Mouse (Mus musculus) inflammation-experienced regulatory T-cells, adult 6 months (primary cell): ENCODE data around the gene Slc8a3. TPM values are rescaled to one million over a fixed set of nuclear protein-coding genes. Genes with fewer than 3 reads are reported as not detected.

Experiments
- ATAC-seq: one replicate; pipeline ENCODE4 v1.8.0; 2017
- polyA plus RNA-seq, 3 experiments: library from polyadenylated mRNA; unstranded; fragments of 100-300 nt; shearing (Covaris generic); gene quantifications; one replicate each; pipeline ENCODE4 v1.2.1; 2017

Slc8a3 gene
- polyA plus RNA-seq, 3 experiments from 2014 or later = not detected

DNA sequence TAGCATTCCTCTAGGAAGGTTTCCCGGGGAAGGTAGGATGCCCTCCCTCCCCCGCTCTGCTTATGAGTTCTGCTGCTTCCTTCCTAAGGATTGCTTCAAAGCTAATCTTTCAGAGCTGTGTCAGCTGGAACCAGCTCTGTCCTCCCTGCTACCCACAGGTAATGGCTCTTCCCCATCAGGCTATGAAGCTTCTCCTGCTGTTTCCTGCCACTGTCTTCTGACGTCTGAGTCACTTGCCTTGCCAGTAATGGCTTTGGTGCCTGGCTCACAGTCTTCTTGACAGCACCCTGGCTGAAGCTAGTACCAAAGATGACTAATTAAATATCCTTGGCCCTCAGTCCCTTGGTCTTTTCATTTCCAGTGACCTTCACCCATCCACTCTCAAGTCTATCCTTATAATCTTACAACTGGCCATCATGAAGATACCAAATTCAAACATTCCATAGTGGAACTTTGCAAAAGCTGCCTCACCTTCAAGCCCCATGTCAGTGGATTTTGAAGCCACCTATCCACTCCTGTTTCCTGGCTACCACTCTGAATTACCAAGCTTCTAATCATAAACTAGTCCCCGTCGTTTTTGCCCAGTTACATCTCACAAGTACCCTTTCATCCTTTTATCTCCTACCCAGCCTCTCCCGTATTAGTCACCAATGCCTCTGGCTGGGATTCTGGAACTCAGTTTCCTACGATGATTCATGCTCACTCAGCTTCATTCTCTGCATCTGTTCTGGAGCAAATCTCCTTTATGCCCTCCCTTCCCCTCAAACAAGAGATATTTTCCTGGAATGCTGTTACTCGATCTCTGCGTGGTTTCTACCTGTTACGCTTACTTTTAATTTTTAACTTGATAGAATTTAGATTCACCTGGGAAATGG lies 97.3 kb downstream of the Slc8a3 start:
- no peak for ATAC-seq

DNA sequence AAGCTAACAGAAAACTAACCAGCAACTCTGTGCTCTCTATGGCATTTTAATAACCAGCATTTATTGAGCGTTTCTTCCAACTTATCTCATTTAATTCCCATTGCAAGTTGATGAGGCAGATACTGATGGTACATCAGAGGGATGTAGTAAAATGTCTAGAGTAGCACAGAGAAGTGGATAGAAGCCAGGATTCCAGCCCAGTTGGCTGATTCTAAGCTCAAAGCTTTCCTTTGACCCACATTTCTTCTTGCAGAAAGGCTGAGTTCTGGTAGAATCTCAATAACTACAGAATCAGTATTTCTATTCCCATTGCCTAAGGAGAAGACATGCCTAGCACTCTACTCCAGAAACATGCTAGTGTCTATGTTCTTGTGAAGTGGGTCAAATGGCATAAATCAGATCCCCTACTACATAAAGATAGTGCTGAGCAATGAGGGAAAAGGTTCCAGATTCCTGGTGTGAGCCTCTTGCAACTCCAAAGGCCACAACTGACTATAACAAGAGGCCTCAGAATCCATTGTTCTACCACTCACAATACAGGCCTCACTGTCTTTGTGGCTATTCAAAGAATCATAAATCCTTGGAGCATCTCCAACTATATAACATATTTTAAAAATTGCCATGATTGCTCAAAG lies 99.1 kb downstream of the Slc8a3 start:
- ATAC-seq = no peak

DNA sequence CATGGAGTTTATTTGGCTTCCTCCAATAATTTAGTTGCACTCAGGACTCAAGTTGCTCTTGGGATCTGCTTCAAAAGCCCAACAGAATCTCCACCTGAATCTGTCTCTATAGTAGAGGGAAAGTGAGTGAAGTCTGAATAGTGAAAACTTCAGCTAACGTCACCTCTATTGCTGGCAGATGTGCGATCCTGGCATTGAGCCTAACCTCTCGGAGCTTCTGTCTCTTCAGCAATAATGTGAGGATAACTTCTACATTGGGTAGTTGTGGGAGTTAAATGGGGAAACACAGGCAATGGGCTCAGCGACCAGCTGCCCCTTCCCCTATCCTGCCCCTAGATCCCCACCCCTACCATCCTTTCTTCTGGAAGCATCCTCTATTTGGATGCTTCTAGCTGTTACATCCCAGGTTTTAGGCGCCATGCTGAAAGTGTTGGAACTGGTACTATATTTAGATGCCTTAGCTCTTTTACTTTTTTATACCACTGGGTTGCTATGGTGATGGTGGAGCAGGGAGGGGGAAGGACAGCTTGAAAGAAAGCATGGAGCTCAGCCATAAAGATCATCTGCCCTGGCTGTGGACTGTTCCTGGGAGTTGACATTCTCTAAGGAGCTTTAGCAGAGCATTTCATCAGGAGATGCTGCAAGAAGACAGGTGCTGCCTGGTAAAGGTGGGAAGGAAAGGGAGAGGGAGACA lies 105.1 kb downstream of the Slc8a3 start:
- ATAC-seq = no peak

DNA sequence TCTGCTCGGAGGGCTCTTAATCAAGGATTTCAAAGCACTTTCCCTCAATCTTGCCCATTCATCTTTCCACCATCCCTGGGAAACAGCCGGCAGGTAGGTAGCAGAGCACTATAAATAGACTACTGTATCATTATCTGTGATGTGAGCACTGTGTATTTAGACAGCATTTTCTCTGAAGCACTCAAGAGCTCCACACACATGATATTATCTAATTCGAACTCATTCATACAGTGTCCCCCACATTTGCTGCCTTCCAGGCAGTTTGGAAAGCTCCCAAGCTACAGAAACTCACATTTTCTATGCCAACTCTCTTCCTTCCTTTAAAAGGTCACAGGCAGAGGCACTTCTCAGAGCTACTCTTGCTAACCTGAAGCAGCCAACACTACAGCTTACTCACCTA lies 106.4 kb downstream of the Slc8a3 start:
- no peak for ATAC-seq

DNA sequence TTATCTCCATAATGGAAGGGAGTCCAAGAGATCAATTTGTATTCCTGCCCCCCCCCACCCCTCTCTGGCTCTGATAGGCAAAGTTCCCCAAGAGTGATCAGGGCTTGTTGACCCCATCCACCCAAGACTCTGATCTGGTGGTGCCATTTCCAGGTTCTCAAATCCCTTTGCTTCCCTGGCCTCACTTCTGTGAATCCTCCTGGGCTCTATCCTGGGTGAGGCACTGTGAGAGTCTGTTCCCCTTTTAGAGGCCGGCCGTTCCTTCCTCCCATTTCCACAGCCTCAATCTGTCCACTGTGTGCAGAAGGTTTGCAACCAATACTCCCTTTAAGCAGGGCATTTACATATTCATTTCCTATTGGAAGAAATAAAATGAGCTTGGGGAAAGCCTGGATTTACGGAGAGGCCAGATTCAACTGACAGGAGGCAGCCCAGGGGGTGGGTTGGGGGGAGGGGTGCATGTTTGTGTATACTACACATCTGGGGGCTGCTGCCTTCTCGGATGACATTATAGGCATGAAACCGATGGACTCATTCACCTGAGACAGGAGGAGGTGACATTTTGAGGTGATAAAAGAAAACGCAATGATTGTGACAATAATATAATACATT lies 106.9 kb downstream of the Slc8a3 start:
- ATAC-seq = no peak

DNA sequence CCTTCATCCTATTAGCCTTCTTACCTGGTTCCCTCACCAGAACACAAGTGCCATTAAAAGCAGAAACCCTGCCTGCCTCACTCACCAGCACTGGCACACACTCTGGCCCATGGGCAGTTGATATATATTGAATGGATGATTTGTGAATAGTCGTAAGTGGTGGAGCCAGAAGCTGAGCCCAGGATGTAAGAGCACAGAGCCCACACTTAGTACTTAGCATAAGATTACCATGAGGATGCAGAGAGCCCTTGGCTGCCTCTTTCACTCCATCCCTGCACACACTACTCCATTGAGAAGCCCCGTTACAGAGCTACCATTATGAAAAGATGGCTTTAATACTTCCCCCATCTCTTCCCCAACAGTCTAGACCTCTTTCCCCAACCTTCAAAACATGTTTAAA lies 108.1 kb downstream of the Slc8a3 start:
- no peak for ATAC-seq

DNA sequence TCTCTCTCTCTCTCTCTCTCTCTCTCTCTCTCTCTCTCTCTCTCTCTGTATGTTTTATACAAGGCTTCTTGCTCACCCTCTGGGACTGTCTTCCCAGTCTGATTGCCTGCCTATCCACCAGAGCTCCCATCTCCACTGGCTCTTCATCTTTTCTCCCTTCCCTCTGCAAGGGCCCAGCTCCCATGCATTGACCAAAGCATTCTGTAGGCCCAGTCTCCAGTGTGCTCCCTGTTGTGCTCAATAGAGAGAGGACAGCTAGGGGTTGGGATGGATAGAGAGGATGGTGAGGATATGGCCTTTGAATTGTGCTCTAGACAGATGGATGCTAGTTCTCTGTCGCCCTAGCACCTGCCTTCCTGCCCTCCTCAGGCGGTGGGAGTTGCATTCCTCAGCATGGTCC lies 109.7 kb downstream of the Slc8a3 start:
- ATAC-seq = no peak

DNA sequence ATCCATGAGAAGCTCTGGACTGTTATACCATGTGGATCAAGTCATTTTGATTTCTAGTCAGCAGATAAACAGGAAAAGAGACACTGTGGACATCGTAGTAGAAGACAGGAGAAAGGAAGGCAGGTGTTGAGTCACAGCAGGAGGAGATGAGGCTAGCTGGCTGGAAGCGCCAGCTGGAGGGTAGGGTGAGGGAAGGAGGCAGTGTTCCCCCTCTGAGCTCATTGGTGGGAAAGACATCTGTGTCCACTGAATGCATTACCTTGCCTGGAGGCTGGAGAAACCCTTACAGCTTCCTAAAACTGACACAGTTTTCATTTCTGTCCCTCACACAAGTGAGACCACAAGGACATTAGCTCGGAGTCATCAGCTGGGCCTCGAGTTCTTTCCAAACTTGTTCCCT lies 113.6 kb downstream of the Slc8a3 start:
- no peak for ATAC-seq

DNA sequence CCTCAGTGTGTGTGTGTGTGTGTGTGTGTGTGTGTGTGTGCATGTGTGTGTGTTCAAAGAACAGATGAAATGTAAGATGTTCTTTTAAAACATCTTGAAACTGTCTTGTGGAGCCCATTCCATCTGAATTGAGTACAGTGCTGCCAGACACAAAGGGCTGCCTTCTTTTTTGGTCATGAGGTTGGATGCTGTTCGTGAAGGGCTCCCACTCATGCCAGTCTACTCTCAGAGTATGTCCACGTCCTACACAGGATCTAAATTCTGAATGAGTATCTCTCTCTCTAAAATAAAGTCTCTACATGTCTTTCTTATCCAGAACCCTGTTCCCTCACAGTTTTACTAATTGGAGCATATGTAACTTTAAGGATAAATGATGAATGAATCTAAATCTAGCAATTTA lies 124.4 kb downstream of the Slc8a3 start:
- no peak for ATAC-seq

DNA sequence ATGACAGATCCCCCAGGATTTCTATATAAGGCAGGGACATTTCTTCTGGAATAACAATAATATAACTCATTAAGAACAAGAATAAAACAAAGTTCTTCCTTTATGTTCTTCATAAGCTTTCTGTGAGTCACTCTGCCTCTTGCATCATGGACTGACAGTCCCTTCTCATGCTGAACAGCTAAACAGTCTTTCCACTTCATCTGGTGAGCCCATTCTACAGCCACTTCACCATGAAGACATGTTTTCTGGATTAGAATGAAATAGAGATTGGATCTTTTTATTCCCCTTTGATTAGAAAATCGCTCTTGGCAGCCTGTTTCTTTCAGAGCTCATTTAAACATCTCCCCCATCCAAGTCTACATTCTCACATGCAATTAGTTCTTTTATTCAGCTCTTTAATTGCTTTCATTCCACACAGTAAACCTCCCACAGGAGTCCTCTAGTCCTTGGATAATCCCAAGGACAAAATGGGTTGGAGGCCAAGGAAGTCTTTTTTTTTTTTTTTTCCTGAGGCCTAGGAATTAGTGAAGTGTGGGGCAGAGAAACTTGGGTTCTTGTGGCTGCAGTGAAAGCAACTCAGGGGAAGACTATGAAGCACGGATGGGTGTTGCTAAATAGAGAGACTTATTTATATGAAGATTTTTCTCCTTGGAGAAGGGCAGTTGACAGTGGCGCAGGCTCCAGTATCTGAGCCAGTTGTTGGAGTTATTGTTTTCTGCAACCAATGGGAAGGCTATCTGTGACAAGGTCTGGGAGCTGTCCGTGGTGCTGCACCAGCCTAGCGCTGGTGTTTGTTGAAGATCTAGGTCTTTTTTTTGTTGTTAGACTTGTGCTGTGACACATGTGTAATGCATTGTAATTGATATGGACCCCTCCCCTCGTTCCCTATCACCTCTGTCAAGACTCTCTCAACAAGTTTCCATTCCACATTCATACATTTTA lies 127.1 kb downstream of the Slc8a3 start:
- ATAC-seq = no peak

DNA sequence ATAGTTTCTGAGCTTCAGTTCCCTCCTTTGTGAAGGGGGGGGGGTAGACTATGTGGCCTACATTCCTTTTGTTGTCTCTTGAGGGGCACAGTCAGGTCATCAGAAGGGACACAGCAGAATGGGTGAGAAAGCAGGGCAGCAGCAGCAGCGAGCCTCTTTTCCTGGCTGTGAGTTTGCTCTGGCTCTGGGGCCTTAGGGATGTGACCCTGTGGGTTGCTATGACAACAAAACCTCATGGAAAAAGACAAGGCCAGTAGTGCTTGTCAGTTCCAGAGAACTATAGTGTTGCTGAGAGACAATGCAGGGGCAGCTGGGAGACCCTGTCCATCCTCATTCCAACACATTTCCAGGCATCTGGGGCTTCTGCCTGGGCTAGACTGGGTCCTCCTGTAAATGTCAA lies 129.8 kb downstream of the Slc8a3 start:
- ATAC-seq = no peak

DNA sequence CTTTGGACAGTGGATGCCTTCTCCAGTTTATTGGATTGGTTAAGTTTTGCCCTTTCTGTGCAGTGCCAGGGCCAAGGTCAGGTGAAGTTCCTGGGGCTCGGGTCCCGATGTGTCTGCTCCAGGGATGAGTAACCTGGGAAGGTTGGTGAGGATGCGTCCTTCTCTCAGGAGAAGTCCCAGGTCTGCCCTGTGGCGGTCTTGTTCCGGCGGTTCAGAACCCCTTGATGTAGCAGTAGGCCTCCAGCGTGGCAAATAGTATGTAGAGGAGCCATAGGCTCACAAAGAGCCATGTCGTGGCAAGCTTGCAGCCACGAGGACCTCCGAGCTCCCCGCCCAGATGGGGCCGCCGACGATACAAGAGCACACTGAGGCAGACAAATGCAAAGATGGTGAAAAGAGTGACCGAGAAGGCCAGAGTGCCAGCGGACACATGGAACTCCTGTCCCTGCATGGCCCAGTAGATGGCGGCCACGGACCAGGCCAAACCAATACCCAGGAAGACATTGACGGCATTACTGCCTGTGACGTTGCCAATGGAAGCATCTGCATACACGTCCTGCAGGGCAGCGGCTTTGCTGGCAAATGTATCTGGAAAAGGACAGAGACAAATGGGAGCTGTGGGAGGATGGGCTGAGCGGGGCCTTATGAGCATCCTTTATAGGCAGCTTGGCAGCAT lies 133.6 kb downstream of the Slc8a3 start:
- ATAC-seq = no peak

DNA sequence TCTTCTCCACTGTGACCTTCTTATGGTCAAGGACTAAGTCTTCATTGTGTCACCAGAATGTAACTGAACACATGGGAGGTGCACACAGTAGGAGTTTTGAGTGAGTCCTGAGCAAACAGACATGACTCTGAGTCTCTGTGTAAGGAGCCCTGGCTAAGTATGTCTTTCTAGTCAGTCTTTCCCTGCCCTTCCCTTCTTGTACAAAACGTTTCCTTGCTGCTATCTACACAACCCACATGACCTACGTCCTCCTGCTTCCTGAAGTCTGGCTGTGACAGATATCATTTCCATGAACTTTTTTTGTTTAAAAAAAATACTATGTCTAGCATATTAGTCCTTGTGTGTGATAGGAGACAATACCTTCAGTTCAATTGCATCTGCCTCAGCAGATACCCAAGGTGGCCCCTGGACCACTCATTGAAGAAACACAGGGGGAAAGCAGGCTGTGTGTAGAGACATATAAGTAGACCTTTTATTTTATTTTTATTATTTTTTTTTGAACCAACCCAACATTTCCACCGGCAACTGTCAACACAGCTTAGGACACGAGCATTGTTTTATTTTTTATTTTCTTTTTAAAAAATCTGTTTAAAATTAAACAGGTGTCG lies 135.4 kb downstream of the Slc8a3 start:
- no peak for ATAC-seq

DNA sequence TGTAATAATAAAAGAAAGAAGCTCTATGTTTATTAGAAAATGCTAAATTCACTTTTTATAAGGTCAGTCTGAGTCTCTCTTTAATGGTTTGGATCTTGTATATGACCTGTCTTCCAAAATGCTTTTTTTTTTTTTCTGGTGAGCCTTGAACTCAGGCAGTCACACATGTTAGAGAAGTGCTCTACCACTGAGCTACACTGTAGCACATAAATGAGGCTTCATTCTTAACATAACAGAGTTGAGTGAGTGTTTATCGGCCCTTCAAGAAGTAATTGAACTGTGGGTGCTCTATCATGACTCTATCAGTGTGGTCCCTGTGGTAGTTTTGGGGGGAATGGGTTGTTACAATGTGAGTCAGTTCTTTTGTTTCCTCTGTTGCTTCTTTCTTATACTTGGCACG lies 139.0 kb downstream of the Slc8a3 start:
- no peak for ATAC-seq

DNA sequence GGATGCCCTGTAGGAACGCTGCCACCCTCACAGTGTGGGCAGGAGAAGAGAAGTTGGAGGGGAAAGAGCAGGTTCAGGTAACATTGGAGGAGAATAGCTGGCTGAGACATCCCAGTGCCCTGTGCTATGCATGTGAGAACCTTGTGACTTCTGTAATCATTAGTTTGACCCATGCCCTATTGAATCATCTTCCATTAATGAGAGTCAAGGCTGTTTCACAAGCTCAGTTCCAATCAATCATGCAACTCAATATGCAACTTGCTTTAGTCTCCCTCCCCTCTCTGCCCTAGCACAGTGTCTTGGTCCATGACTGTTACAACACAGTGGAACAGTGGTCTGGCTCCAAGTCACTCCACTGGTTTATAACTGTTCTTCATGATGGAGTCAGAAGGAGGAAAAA lies 143.3 kb downstream of the Slc8a3 start:
- ATAC-seq = no peak

DNA sequence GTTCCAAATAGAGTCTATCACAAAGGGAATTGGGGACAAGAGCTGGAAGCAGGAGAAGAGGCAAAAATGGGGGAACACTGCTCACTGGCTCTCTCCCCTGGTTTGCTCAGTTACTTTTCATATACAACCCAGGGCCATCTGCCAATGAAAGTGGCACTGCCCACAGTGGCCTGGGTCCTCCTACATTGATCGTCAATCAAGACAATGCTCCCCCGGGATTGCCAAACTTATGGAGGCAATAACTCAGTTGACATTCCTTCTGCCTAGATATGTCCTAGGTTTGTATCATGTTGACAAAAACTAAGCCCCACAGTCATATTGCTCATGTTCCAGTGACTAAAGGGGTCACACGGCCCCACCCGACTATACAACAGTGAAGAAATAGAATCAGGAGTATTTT lies 144.0 kb downstream of the Slc8a3 start:
- ATAC-seq = no peak

DNA sequence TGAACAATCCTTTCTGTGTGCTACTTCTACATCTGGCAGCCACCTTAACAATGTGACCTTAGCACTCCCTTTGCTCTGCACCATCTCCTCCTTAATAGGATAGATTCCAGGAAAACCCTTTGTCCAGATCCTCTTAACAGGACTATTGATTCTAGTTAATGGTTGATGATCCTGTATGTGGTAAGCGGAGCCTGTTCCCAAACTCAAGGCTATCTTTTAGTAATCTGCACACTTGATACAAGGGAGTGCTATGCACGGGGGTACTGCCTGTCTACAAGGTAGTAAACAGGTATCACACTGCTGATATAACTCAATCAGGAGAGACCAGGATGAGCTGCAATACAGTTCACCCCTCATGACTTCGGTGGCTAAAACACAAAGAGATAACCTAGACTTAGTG lies 144.6 kb downstream of the Slc8a3 start:
- no peak for ATAC-seq

DNA sequence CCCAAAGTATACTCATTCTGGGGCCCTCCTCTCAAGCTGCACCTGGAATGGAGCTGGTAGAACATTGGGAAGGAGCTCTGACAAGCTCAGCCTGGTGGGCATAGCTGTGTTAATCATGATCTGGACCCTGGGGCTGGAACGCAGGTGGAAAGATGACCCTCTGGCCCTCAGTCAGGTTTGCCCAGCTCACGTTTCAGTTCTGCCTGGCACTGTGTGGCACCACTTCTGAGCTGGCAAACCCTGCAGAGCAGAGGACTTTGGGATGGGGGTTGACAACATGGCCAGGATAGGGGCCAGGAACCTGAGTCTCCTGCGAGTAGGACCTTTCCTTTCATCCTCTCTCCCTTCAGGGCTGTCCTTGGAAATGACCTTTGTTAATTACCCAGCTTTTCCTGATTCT lies 146.3 kb downstream of the Slc8a3 start:
- ATAC-seq = no peak

DNA sequence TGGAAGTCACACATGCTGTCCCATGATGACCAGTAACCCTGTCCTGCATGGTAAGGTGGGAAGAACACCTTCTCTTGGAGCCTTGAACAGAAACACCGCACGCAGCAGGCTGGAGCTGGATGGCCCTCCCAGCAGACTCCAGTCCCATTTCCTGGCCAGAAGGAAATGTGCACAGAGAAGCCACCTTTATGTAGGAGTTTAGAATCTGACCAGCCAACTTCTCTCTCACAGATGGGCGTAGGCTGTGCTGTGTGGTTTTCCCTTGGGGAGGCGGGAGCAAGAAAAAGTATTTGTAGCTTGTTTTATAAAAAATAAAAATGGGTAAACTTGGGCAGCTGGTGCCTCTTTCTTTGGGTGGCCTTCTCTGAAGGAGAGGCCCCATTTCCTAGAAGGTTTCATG lies 146.9 kb downstream of the Slc8a3 start:
- ATAC-seq = no peak

DNA sequence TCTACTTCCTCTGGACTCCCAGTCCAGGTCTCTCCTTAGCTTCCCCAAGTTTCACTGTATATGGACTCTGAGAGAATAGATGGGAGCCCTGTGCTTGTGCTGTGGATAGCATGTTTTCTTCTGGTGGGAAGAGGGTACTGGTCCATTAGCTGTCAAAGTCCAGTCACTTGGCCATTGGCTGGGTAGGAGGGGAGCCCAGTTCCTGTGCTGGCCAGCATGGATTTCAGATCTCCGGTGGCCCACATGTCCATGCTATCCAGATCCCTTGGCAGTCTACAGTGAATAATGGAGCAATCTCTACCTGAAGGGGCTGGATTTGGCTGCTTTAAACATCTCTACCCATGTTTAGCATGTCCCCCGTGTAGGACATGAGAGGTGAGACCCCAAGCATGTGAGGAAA lies 148.0 kb downstream of the Slc8a3 start:
- ATAC-seq = no peak

DNA sequence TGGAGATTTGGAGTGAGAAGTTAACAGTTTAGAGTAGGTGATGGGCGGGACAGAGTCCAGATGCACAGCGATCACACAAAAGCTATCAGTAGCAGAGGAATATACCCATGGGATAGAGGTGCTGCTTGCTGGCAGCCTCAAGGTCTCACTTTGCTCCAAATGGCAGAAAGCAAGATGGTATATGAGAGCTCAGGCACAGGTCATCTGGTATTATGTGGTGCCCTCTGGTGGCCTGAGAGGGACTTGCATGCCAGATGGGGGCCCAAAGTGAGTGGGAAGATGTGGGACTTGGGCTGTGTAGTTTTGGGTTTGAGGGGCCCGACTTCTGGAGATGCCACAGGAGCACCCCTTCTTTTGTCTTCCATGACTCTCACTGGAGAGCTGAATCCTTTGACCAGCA lies 150.9 kb downstream of the Slc8a3 start:
- no peak for ATAC-seq
